Mouse (Mus musculus): ENCODE measurements at regions not wholly inside any gene's neighbourhood (a gene's known extent, or its start where the extent isn't known, plus 50 kb on each side); places are given as distances from the start of the nearest gene placed in this dataset.

DNA sequence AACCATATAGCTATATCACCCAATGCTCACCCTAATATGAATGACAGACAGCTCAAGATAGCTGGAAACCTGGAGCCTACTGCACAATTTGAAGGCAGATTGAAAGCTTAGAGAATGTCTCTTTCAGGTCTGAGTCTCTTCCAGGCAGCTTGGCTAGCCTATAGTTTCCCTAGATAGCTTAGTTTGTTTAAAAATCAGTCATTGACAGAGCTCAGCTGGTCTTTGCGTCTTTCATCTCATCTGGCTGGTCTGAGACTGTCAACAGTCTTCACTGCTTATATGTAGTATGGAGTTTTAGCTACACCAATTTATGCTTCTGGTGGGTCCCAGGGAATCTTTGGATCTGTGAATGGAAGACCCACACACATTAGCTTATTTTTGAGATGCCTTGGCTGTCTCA lies 188.4 kb upstream of the Sall1 start:
- TF ChIP-seq CTCF (IDR thresholded peaks at IDR 0.05) (no peak), EP300 (IDR thresholded peaks at IDR 0.05; ENCODE audit: insufficient read depth, low read depth, low read length) (no peak)
